Mouse (Mus musculus) spleen, adult 10 weeks (tissue): ENCODE results near the gene Nmrk2. TPM values are rescaled to one million over a fixed set of nuclear protein-coding genes. Genes with fewer than 3 reads are reported as not detected.

Experiments used
- polyA plus RNA-seq: library from polyadenylated mRNA; stranded (reverse); fragments of 350-450 nt; fragmentation: Illumina TruSeq; extraction: RNeasy Lipid Tissue Mini Kit (QIAGEN cat#74804); gene quantifications from one replicate; pipeline ENCODE4 v1.2.3, GENCODE M21; 2015; ENCODE audit warnings: low replicate concordance; ENCODE audit not compliant: insufficient read depth

The Nmrk2 gene
- not detected for polyA plus RNA-seq

DNA sequence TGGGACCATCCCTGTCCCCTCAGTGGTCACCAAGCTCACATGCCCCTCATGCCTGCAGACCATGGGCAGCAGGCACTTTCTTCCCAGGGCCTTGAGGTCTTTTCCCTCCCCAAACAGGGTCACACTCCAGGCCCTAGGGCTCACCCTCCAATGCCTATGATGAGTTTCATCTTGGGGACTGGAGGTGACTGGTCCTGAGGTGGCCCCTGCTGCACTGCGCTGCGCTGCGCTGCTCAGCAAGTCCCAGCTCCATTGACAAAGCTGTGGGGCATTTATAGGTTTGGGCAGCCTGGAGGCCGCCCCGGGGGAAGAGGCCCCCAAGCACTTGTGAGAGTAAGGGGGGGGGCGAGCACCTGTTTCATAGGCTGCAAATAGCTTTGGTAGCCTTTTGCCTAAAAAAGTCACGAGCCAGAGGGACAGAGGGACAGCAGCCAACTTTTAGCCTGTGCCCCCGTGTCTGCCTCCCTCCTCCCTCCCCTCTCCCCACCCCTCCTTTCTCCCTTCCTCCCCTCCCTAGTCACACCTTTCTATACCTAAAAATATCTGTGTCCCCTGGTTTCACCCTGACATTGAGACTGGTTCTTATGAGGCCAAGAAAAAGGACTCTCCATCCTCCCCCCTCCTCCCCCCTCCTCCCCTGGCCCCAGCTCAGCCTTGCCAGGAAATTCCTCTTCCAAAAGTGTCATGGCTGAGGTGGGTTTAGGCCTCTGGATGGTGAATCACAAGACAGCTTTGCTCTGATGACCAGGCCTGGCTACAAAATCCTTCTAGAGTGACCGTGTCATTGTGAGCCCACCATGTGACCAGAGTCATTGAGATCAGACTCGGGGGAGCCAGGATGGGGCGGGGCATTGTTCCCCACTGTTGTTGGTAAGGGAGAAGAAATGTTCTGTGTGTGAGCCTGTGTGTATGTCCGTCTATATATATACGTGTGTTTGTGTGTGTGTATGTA lies at the start of gene Nmrk2:
Nmrk2 (minus strand) TSS at position 245 of the 952 bp plus-strand sequence.

DNA sequence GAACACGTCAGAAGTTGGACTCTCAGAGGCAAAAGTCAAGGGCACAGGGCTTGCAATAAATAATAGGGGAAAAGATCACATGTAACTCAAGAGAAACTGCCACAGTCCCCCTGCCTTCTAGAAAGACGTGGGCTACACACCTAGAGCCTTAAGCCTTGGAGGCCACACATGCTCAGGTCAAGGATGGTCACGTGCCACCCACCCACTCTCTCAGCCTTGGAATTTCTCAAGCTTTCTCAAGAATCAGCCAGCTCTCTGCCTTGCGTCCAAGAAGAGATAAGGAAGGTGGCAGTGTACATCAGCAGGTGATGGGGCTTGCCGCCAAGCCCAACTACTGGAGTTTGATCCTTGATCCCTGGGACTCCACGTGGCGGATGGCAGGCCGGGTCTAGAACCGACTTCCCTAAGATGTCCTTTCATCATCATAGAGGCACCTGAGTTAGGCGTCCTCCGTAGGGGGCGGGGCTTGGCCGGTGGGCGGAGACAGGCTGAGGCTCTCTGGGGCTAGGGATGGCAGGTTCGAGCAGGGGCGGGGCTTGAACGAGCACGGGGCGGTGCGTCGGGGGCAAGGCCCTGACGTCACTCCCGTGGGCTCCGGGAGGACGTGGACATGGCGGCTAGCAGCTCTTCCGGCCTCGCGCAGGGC lies 30.9 kb upstream of the Nmrk2 start, which contains the start of gene Zfr2:
Zfr2 (plus strand) TSS at position 576 of the 646 bp plus-strand sequence.

DNA sequence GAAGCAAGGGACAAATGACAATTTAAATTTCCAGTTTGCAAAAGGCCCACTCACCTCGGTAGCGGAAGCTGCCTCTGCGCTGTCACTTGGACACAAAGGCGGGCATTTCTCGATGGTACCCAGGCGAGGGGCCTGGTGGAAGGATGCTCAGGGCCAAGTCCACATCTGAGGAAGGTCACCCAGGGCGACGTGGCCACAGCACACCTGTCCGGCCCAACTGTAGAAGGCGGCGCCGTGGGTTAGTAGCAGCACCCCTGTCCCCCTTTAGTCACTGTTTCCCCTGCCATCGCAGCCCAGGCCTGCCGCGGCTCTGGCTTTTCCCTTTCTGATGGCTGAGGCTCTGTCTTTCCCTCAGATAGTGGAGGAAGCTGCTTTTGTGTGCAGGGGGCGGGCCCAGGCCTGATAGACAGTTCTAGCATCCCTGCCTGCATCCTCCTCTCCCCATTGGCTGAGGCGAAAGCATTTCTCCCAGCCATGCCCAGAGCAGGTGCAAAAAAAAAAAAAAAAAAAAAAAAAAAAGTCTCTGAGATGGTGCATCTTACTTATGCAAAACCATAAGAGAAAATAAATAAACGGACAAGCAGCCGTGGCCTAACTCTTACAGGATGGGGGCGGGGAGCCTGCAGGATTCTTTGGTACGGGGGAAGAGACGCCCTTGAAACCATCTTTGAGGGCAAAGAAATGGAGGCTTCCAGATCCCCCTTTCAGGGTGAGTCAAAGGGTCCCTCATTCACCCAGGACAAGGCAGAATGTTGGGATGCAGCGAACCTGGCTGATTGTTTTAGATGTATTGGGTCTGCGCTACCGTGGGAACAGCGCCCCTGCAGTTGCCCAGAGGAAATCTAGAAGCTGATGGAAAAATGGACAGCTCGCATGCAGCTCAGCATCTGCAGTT lies 28.8 kb upstream of the Nmrk2 start, which contains the start of gene Atcay:
Atcay (minus strand) TSS at position 396 of the 895 bp plus-strand sequence.

DNA sequence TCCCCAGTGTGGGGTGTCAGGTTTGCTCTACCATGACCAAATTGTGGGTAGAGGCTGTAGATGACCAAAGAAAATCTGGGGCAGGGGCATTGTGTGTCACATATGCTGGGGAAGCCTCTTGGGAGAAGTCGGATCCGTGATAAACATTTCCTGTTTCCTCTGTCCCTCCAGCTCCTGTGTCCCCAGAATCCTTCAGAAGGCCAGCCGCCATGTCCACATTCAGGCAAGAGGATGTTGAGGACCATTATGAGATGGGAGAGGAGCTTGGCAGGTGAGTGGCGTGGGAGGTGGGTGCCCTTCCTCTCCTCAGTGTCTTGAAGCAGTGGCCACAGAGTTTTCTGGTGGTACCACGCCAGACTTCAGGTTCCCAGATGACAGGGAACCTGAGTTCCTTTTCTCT lies 18.0 kb downstream of the Nmrk2 start, which contains the start of gene 4930442H23Rik:
4930442H23Rik (minus strand) TSS at position 45 of the 400 bp plus-strand sequence.

DNA sequence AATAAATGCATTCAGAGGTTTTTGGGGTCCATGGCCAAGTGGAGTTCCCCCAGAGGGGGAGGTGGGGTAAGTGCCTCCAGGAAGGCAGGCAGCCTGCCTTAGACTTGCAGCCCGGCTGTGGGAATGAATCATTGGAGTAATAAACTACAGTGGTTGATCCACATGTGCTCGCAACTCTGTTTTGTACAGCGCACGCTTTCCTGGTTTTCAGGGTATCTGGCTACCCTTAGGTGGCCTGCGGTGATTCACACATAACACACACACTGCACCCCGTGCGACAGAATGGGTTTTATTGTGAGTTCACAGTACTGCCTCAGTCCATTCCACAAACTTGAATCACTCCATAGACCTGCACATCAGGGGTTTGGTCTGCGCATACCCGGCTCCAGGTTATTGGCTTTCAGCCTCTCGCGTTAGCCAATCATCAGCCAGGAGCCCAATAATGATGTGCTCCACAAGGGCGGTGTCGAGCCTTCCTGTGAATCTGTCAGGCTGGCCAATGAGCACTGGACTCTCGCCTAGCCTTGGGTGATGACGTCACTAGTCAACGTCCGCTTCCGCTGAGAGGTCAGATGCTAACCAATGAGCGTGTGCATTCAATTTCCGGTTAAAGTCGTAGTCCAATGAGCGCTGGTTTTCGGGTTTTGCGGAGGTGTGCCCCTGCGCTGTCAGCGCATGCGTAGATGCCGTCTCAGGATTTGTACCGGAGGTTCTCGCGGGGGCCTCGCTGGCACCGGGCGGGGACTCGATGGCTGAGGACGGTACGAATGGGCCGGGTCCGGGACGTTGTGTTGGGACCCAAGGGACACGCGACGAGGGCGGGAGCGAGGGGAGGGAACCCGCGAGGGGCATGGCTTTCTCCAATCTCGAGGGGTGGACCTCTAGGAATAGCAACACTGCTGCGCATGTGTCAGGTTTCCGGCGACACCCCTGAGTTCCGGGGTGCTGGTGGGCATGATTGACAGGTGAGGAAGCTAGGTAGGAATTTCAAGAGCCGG lies 19.2 kb downstream of the Nmrk2 start, which contains the start of gene Dapk3:
Dapk3 (plus strand) TSS at position 670 of the 998 bp plus-strand sequence.

DNA sequence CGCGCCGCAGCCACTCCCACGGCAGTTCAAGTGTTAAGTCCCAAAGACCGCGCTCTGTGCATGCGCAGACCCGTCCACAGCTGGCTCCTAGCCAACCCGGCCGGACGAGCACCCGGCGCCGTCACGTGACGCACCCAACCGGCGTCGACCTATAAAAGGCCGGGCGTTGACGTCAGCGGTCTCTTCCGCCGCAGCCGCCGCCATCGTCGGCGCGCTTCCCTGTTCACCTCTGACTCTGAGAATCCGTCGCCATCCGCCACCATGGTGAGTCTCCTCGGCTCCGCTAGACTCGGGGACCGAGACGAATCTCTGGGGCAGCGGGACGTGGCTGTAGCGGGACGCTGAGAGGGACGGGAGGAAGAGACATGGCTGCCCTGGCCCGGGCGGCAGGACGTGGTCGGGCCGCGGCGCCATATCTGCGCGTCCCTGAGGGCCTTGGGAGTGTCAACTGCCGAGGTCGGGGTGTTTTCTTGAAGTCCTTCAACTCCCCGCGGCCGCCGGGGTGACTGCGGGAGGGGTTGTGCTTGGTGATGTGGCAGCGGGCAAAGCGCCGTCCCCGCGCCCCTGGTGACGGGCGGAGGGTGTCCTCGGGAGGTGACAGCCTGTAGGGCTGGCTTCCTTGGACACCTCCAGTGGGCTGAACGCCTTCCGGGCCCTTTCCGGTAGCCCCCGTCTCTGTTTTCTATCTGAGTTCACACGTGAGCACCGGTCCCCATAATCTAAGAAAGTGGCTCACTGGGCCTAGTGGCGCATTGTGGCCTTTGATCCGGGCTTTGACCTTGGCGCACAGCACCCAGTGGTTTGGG lies 25.2 kb downstream of the Nmrk2 start, which contains the start of gene Eef2:
Eef2 (plus strand) TSS at position 166 of the 806 bp plus-strand sequence.

DNA sequence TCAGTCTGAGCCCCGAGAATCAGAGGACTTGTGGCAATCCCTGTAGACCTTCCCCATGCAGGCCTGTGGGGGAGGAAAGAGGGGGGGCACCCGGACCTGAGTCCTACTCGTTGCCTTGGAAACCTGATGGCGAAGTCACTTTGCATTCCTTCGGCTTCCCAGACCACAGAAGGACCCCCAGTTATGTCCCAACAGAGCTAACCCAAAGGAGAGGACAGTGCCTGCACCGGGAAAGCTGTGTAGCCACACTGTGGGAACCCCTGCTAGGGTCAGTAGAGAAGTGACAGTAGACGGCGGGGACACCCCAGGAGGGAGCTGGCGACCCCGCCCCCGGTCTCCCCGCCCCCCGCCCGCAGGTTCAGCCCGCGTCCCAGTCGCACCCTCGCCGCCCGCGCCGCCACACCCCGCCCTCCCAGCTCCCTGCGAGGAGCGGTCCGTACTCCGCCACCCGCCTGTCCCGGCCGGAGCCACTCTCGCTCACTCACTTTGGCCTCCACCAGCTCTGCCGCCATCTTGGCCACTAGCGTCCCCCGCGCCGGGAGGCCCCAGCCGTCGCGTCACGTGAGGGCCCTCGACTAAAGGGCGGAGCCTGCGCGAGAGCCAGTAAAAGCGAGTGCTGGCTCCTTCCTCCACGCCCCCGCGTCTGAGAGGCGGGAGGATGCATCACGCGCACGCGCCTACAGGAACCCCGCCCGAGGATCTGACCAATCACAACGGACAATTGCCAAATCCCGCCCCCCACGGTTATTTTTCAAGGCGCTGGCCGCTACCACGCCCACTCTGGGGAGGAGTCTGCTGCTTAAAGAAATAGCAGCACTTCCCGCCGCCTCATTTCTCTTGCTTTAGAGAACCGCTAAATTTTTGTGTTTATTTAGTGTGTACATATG lies 34.4 kb downstream of the Nmrk2 start, which contains the start of gene Pias4:
Pias4 (minus strand) TSS at position 724 of the 887 bp plus-strand sequence.

Other genes starting within 250 kb of the Nmrk2 start
- gene Gng7, start 187.1 kb downstream of the Nmrk2 start, polyA plus RNA-seq = 1.0 TPM
- gene Diras1, start 176.4 kb downstream of the Nmrk2 start, polyA plus RNA-seq = not detected
- 3.3 TPM for gene Slc39a3, start 164.6 kb downstream of the Nmrk2 start, polyA plus RNA-seq
- 21.1 TPM for gene Sgta, start 141.9 kb downstream of the Nmrk2 start, polyA plus RNA-seq
- 4.1 TPM for gene Thop1, start 132.0 kb downstream of the Nmrk2 start, polyA plus RNA-seq
- gene Creb3l3, start 103.2 kb downstream of the Nmrk2 start, polyA plus RNA-seq = not detected
- gene Map2k2, start 96.1 kb downstream of the Nmrk2 start, polyA plus RNA-seq = 27.7 TPM
- gene Zbtb7a, start 66.8 kb downstream of the Nmrk2 start, polyA plus RNA-seq = 14.0 TPM
- gene Pias4, start 34.1 kb downstream of the Nmrk2 start, polyA plus RNA-seq = 10.8 TPM
- gene Eef2, start 25.4 kb downstream of the Nmrk2 start, polyA plus RNA-seq = 451 TPM
- 8.6 TPM for gene Dapk3, start 19.0 kb downstream of the Nmrk2 start, polyA plus RNA-seq
- gene 4930442H23Rik, start 18.2 kb downstream of the Nmrk2 start, polyA plus RNA-seq = not detected
- gene Atcay, start 28.8 kb upstream of the Nmrk2 start, polyA plus RNA-seq = 1.2 TPM
- gene Zfr2, start 31.1 kb upstream of the Nmrk2 start, polyA plus RNA-seq = 1.5 TPM
- gene Matk, start 50.9 kb upstream of the Nmrk2 start, polyA plus RNA-seq = 4.6 TPM
- 28.9 TPM for gene Mrpl54, start 64.9 kb upstream of the Nmrk2 start, polyA plus RNA-seq
- 11.9 TPM for gene Apba3, start 64.9 kb upstream of the Nmrk2 start, polyA plus RNA-seq
- gene Tjp3, start 89.5 kb upstream of the Nmrk2 start, polyA plus RNA-seq = 2.6 TPM
- 26.7 TPM for gene Pip5k1c, start 90.9 kb upstream of the Nmrk2 start, polyA plus RNA-seq
- 5.0 TPM for gene Cactin, start 119.1 kb upstream of the Nmrk2 start, polyA plus RNA-seq
- 3.0 TPM for gene Tbxa2r, start 126.7 kb upstream of the Nmrk2 start, polyA plus RNA-seq
- 0.59 TPM for gene Gipc3, start 141.2 kb upstream of the Nmrk2 start, polyA plus RNA-seq
- gene Hmg20b, start 148.4 kb upstream of the Nmrk2 start, polyA plus RNA-seq = 30.0 TPM
- 2.8 TPM for gene Mfsd12, start 155.4 kb upstream of the Nmrk2 start, polyA plus RNA-seq
- 0.18 TPM for gene 4930404N11Rik, start 163.8 kb upstream of the Nmrk2 start, polyA plus RNA-seq
- gene Fzr1, start 176.5 kb upstream of the Nmrk2 start, polyA plus RNA-seq = 7.7 TPM
- gene Dohh, start 182.4 kb upstream of the Nmrk2 start, polyA plus RNA-seq = 1.9 TPM
- 3.2 TPM for gene Gm48551, start 182.4 kb upstream of the Nmrk2 start, polyA plus RNA-seq
- 0.43 TPM for gene Gm48552, start 187.0 kb upstream of the Nmrk2 start, polyA plus RNA-seq
- 9.5 TPM for gene Smim24, start 191.0 kb upstream of the Nmrk2 start, polyA plus RNA-seq